Mouse (Mus musculus): ENCODE results near the gene Arl5c. TPM values are rescaled to one million over a fixed set of nuclear protein-coding genes. Genes with fewer than 3 reads are reported as not detected.

The Arl5c gene
- polyA plus RNA-seq, 1 experiment from 2014 or later = 14.7 TPM

DNA sequence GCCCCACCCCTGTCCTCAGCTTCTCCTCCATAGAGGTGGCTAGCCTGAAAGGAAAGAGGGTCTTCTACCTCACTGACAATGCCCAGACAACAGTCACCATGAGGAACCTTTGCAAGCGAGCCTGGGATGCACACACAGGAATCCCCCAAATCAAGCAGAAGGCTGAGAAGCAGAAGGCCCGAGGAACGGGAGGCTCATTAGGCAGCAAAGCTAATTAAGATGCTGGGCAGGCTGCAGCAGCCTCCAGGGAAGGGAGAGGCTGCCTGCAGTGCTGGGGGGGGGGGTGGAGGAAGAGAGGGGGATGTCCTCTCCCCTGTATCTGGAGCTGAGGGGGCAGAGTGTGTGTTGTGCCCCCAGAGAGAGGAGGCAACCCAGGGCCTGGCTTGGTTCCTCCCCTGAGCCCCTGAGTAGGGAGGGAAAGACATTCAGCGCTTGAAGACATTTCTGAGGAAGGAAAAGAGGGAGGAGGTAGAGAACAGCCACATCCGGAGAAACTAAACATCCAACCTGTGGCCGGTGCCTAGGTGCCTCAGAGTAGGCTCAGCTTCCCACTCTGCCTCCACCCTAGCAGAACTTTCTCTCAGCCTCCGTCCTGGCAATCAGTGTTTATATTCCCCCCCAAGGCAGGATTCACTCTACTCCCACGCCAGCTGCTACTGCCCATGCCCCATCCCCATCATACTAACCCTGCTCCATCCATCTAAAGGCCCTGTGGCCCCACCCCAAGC is 24.1 kb upstream of the Arl5c start:
- Histone ChIP-seq H3K9me3 (no peaks in the 10 kb centered on the region), H3K9ac (peak overlapping the region; percentile 32; the same call in 1 of the 2 replicates), H3K4me3 (peak overlapping the region; percentile 15; the same call in 1 of the 2 replicates), H3K36me3 (peaks cover 39% of the 10 kb centered on the region), H3K4me2 (peak overlapping the region; percentile 63), H3K27ac (peak overlapping the region; percentile 72), H3K27me3 (no peaks in the 10 kb centered on the region), H3K4me1 (peaks cover 41% of the 10 kb centered on the region)
- 22% methylated on average over 8 of the region's 8 CpGs for WGBS
- ATAC-seq (ENCODE audit: insufficient number of reproducible peaks, insufficient read depth, low FRiP score, low TSS enrichment, low read depth) = no peak

DNA sequence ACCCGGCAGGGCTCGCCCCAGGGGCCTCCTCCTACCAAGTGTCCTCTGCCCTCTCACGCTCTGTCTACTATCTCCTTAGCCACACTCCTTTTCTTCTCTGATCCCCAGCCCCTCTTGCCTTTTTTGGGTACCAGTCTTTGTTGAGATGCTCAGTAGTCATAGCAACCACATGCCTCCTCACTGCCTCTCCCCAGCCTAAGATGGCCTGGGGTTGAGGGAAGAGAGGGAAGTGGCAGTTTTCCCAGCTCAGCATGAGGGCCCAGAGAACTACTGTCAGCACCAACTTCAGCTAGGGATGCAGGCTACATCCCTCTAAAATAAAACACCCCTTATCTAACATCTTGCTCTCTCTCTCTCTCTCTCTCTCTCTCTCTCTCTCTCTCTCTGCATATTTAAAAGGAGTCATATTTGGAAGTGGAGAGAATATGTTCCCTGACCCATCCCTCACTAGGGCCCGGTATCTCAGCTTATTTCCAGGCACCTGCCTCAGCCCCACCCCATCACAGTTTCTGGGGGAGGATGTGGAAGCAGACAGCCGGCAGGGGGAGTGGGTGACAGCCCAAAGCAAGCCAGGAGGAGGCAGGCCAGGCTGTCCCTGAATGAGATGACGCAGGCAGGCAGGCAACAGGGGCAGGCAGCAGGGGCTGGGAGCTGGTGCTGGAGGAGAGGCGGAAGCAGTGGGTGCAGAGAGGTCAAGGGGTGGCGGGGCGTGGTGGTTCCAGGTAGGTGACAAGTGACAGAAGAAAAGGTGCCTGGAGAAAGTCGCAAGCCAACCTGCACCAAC is 23.1 kb upstream of the Arl5c start:
- H3K4me1 ChIP-seq = peaks cover 41% of the 10 kb centered on the region
- ATAC-seq (ENCODE audit: insufficient number of reproducible peaks, insufficient read depth, low FRiP score, low TSS enrichment, low read depth) = no peak
- no peaks in the 10 kb centered on the region for H3K9me3 ChIP-seq
- peaks cover 47% of the 10 kb centered on the region for H3K36me3 ChIP-seq
- H3K4me3 ChIP-seq = no peak overlapping the region
- no peak overlapping the region for H3K27ac ChIP-seq
- WGBS = 42% methylated on average over 10 of the region's 10 CpGs
- no peaks in the 10 kb centered on the region for H3K27me3 ChIP-seq
- no peak overlapping the region for H3K4me2 ChIP-seq
- H3K9ac ChIP-seq = peak overlapping the region; percentile 32; the same call in 1 of the 2 replicates

DNA sequence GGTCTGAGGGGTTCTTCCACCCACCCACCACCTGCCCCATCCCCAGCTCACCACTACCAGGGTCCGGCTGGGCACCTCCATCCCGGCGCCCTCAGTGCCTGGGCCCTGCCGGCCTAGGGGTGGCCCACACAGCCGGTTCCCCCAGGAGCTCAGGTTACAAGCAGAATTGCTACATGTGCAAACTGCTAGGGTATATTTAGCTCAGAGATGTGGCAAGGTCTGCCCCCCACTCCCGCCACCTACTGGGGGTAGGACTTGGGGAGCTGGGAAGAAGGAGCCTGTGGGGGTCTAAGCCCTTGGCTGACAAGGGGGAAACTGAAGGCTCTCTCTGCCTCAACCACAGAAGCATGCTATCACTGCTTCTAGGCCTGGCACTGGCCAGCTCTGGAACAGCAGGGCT is 22.2 kb upstream of the Arl5c start:
- no peak for ATAC-seq (ENCODE audit: insufficient number of reproducible peaks, insufficient read depth, low FRiP score, low TSS enrichment, low read depth)
- Histone ChIP-seq H3K36me3 (peaks cover 51% of the 10 kb centered on the region), H3K27ac (no peak overlapping the region)

DNA sequence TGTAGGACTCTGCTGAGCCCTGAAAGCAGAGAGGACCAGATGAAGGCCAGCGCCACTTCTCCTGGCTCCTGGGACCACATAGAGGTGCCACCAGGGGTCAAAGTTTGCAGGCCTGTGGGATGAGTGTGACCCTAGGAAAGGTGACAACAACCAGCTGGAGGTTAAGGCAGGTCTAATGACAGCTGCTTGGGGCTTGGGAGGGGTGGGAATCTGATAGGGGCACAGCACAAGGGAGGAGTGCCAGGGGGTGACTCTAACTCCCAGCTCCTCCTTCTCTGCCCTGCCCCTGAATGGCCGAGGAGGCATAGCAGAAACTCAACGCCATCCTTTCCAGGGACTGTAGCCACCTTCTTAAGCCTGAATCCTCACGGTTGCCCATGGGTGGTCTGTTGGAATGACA is 20.8 kb upstream of the Arl5c start:
- Histone ChIP-seq H3K4me1 (peaks cover 34% of the 10 kb centered on the region), H3K4me3 (no peak overlapping the region), H3K27ac (no peak overlapping the region), H3K27me3 (no peaks in the 10 kb centered on the region), H3K36me3 (peaks cover 63% of the 10 kb centered on the region), H3K9ac (no peak overlapping the region), H3K4me2 (no peak overlapping the region), H3K9me3 (no peaks in the 10 kb centered on the region)
- no peak for ATAC-seq (ENCODE audit: insufficient number of reproducible peaks, insufficient read depth, low FRiP score, low TSS enrichment, low read depth)
- WGBS = 77% methylated on average over 4 of the region's 4 CpGs

More for the DNA sequence above, 22.2 kb upstream of the Arl5c start:
- Histone ChIP-seq H3K4me3 (no peak overlapping the region), H3K4me2 (no peak overlapping the region), H3K9me3 (no peaks in the 10 kb centered on the region), H3K9ac (no peak overlapping the region), H3K27me3 (no peaks in the 10 kb centered on the region), H3K4me1 (peaks cover 37% of the 10 kb centered on the region)
- WGBS = 45% methylated on average over 6 of the region's 6 CpGs

DNA sequence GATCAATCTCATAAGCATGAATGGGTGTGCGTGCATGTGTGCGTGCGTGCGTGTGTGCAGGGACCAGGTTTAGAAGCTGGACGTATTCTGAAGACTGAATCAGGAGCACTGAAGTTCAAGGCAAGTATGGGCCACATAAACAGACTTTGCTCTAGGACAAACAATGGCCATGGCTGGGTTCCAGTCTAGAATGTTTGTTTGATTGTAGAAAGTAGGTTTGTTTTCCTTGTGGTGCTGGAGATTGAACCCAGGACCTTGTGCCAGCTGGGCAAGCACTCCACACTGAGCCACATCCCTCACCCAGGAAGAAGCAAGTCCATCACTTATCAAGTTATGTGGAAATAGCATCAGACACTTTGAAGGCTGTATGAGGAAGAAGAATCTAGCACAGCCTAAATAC is 20.2 kb upstream of the Arl5c start:
- Histone ChIP-seq H3K9me3 (no peaks in the 10 kb centered on the region), H3K27me3 (no peaks in the 10 kb centered on the region), H3K36me3 (peaks cover 67% of the 10 kb centered on the region), H3K4me1 (peaks cover 27% of the 10 kb centered on the region), H3K4me2 (no peak overlapping the region), H3K27ac (no peak overlapping the region), H3K4me3 (no peak overlapping the region), H3K9ac (no peak overlapping the region)
- 96% methylated on average over 5 of the region's 5 CpGs for WGBS
- no peak for ATAC-seq (ENCODE audit: insufficient number of reproducible peaks, insufficient read depth, low FRiP score, low TSS enrichment, low read depth)

DNA sequence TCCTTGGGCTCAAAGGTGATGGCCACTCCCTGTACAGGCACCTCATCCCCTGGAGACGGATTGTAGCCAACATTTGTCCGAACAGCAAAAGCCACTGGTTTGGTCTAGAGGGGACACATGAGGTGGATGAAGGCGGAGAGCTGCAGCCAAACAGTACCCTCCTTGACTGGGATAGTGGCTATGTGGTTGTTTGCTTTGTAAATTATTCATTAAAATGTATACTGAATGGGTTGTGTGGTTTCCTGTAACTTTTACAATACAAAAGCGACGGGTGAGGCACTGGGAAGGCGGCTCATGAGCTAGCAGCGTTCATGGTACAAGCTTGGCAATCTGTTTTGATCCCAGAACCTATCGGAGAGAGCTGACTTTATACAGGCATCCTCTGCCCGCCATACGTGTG is 16.9 kb upstream of the Arl5c start:
- Histone ChIP-seq H3K36me3 (peaks cover 90% of the 10 kb centered on the region), H3K9me3 (no peaks in the 10 kb centered on the region), H3K27ac (no peak overlapping the region), H3K9ac (no peak overlapping the region), H3K4me2 (no peak overlapping the region), H3K4me3 (no peak overlapping the region), H3K4me1 (no peaks in the 10 kb centered on the region; the same call in 1 of the 2 replicates), H3K27me3 (no peaks in the 10 kb centered on the region)
- WGBS = 82% methylated on average over 10 of the region's 10 CpGs
- ATAC-seq (ENCODE audit: insufficient number of reproducible peaks, insufficient read depth, low FRiP score, low TSS enrichment, low read depth) = no peak

DNA sequence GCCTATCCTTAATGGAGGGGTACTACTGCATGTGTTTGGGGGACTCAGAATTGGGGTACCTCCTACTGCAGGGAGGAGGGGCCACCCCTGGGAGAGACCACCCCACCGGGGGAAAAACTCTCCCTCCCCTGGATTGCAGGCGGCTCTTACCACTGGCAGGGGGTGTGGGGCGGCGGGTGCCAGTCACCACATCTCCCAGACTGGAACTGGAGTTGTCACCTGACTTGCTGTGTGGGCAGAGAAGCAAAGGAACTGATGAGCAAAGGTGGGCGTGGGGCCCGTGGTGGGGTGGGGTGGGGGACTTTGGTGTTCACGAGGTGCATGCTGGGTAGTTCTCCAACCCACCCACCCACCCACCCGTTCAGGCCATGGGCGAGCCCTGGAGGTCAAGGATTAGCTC is 15.7 kb upstream of the Arl5c start:
- peaks cover 90% of the 10 kb centered on the region for H3K36me3 ChIP-seq
- H3K27ac ChIP-seq = no peak overlapping the region
- 70% methylated on average over 9 of the region's 9 CpGs for WGBS
- no peak overlapping the region for H3K4me3 ChIP-seq
- no peaks in the 10 kb centered on the region for H3K27me3 ChIP-seq
- no peaks in the 10 kb centered on the region; the same call in 1 of the 2 replicates for H3K4me1 ChIP-seq
- no peak overlapping the region for H3K9ac ChIP-seq
- no peak for ATAC-seq (ENCODE audit: insufficient number of reproducible peaks, insufficient read depth, low FRiP score, low TSS enrichment, low read depth)
- no peak overlapping the region for H3K4me2 ChIP-seq
- H3K9me3 ChIP-seq = no peaks in the 10 kb centered on the region

DNA sequence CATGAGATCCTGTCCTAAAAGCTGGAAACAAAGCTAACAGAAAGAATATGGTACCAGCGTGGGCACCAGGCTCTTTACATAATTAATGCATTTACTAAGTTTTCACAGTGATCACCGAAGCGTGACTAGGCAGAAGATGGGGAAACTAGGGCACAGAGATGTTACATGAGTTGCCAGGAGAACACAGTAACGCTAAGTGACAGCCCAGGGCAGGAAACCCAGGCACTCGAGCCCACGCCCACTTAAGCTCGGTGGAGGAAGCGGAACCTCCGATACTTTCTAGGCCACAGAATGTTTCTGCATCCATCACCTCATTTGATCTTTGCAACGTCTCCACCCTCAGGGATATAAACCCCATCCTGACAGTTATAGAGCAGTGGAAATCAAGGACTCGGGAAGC is 12.1 kb upstream of the Arl5c start:
- no peak for ATAC-seq (ENCODE audit: insufficient number of reproducible peaks, insufficient read depth, low FRiP score, low TSS enrichment, low read depth)
- Histone ChIP-seq H3K9ac (peak overlapping the region; percentile 0; the same call in 1 of the 2 replicates), H3K27ac (no peak overlapping the region), H3K4me2 (no peak overlapping the region), H3K4me3 (no peak overlapping the region), H3K4me1 (peaks cover 11% of the 10 kb centered on the region), H3K27me3 (no peaks in the 10 kb centered on the region), H3K36me3 (peaks cover 92% of the 10 kb centered on the region), H3K9me3 (no peaks in the 10 kb centered on the region)
- WGBS = 74% methylated on average over 11 of the region's 11 CpGs

DNA sequence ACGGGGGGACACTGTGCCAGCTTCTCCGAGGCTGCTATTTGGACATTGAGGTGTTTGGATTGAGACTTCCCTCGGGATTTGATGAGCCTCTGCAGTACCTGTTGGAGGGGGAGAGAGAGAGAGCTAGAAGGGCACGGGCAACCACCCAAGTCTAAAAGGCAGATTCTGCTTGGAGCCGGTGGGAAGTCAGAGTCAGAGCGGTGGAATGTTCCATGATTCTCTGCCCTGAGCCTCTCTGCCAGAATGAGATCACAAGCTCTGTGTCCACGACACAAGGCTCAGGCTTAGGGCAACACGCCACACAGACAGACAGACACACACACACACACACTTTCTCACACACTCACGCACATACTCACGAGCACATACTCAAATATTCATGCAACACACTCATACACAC is 9.7 kb upstream of the Arl5c start:
- WGBS = 84% methylated on average over 10 of the region's 10 CpGs
- Histone ChIP-seq H3K4me2 (no peak overlapping the region), H3K36me3 (peaks cover 76% of the 10 kb centered on the region), H3K4me1 (peaks cover 30% of the 10 kb centered on the region), H3K27ac (no peak overlapping the region), H3K27me3 (peaks cover 11% of the 10 kb centered on the region), H3K9ac (no peak overlapping the region), H3K4me3 (no peak overlapping the region), H3K9me3 (no peaks in the 10 kb centered on the region)
- ATAC-seq (ENCODE audit: insufficient number of reproducible peaks, insufficient read depth, low FRiP score, low TSS enrichment, low read depth) = no peak

DNA sequence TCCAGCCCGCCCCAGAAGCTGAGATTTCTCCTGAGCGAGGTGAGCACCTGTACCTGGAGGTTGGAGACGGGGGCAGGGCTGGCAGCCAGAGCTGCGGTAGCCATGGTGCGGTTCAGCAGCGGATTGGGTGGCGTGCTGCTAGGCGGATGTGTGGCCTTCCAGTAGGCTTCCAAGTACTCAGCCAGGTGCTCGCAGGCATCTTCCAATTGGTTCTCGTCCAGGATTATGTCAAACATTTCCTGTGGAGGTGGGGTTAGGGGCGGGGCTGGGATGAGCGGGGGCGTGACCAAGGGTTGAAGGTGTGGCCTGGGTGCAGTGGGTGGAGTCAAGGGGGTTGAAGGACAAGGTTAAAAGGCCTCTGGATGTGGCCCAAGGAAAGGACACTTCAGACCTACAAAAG is 9.1 kb upstream of the Arl5c start:
- H3K27me3 ChIP-seq = peaks cover 14% of the 10 kb centered on the region
- no peak overlapping the region for H3K4me2 ChIP-seq
- H3K4me1 ChIP-seq = peaks cover 30% of the 10 kb centered on the region
- whole genome bisulfite sequencing = 47% methylated on average over 13 of the region's 13 CpGs
- 0 out of 2 replicates have a peak overlapping the region, but pooled peaks have one; percentile 4 for H3K9ac ChIP-seq
- no peak for ATAC-seq (ENCODE audit: insufficient number of reproducible peaks, insufficient read depth, low FRiP score, low TSS enrichment, low read depth)
- H3K36me3 ChIP-seq = peaks cover 70% of the 10 kb centered on the region
- H3K27ac ChIP-seq = no peak overlapping the region
- no peaks in the 10 kb centered on the region for H3K9me3 ChIP-seq
- no peak overlapping the region for H3K4me3 ChIP-seq

DNA sequence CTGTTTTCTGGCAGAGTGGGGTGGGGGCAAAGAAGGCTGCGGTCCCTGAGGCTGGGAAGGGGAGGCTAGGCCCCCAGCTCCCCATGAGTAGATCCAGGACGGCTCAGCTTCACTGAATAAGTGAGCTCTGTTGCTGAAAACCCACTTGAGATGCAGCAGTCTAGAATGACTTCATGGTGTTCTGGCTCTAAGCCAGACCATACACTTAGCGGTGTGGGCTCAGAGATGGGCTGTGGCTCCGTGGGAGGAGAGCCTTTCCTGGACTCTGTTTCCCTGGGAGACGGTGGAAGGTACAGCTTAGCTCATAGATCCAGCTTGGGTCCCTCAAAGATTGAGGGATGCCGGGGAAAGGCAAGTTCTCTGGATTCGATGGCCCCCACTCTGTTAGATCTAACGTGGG is 8.2 kb upstream of the Arl5c start:
- Histone ChIP-seq H3K9me3 (no peaks in the 10 kb centered on the region), H3K4me1 (peaks cover 33% of the 10 kb centered on the region), H3K9ac (no peak overlapping the region), H3K27ac (peak overlapping the region; percentile 53; the same call in 1 of the 2 replicates), H3K27me3 (peaks cover 14% of the 10 kb centered on the region), H3K4me3 (no peak overlapping the region), H3K36me3 (peaks cover 60% of the 10 kb centered on the region), H3K4me2 (no peak overlapping the region)
- no peak for ATAC-seq (ENCODE audit: insufficient number of reproducible peaks, insufficient read depth, low FRiP score, low TSS enrichment, low read depth)
- 72% methylated on average over 8 of the region's 8 CpGs for WGBS
